Mouse (Mus musculus) mouse embryonic stem cell (cell line): ENCODE results near the gene Stau1.

Experiments used
- in situ Hi-C, 2 experiments: fragments of 300-500 bp; cut with MboI; formaldehyde crosslinking; loops; 1 replicate in 1 of 2; 3 replicates in 1 of 2; pipeline ENCODE4 v1.14.3; 2019 to 2020; ENCODE audit warnings: low sequenced_read_pairs in 2 of 2, low pct_unique_long_range_greater_than_20kb in 1 of 2, mixed read lengths in 1 of 2; ENCODE audit not compliant: unreplicated experiment in 1 of 2

Gene Stau1

DNA sequence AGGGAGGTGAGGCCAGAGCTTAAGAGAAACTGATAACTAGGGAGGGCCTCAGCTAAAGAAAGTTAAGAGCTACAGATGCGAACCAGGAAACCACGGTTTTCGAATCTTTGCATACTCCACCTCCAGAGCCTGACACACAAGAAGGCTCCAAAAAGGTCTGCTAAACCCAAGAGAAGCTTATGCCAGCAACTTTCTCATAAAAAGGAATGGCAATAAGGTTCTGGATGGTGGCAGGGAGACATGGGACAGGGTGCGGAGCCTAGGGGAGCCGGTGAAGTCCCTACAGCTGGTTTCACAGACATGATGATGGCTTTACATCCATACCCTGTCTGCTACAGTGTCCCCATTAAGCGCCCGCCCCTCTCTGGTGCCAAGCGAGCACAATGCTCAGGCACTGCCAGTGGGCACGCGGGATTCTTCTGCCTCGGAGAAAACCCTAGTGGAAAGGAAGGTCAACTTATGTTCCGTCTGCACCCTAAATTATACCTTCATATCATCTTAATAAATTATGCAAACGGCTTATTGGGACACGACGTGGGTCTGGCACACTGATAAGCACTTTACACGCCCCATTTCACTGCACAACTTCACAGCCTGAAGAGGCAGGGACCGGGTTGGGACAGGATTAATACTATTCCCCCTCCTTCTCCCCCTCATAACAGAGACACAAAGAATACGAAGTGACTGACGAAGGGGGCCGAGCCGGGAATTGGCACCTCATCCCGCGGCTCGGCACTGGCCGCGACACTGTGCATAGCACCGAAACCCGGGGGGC is 891 bp downstream of the Stau1 start:
- in situ Hi-C loops = no loop called here

GRCm38 (mm10) chr2:166991945-166992344 is 4.2 kb downstream of the Stau1 start:
- in situ Hi-C loops = no loop called here

GRCm38 (mm10) chr2:166990861-166991260 is 5.2 kb downstream of the Stau1 start:
- in situ Hi-C loops = no loop called here

DNA sequence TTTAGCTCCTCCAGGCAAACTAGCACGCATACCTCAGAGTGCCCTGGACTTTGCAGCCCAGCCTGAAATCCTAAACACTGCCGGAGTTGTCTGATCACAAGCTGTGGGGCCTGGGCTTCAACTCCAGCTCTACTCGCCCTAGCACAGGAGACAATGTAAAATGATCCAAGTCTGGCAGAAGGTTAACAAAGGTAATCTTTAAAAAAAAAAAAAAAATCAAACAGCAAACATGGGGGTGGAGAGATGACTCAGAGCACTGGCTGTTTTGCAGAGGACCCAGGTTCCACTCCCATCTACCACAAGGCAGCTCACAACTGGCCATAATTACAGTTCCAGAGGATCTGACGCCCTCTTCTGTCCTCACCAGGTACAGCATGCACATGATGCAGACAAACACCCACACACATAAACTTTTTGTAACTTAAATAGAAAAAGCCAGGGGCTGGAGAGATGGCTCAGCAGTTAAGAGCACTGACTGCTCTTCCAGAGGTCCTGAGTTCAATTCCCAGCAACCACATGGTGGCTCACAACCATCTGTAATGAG is 12.7 kb downstream of the Stau1 start:
- in situ Hi-C loops = no loop called here

GRCm38 (mm10) chr2:166980161-166980560 is 15.9 kb downstream of the Stau1 start:
- in situ Hi-C loops = no loop called here

DNA sequence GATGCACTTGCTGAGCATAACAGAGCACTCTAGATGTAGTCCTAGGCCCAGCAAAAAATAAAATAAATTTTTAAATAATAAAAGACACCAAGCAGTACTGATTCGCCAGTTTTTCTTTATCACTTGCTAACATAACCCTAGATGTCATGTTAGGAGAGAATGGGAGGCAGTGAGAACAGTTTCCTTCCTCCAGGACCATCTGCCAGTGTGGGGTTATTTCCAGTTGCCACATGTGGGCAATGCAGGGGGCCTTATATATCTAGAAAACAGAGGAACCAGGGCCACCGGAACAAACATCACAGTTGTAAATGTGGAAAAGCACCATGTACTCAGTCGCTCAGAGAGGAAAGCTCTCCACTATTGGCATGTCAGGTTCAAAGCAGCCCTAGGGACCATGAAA is 18.6 kb downstream of the Stau1 start:
- in situ Hi-C loops = no loop called here

DNA sequence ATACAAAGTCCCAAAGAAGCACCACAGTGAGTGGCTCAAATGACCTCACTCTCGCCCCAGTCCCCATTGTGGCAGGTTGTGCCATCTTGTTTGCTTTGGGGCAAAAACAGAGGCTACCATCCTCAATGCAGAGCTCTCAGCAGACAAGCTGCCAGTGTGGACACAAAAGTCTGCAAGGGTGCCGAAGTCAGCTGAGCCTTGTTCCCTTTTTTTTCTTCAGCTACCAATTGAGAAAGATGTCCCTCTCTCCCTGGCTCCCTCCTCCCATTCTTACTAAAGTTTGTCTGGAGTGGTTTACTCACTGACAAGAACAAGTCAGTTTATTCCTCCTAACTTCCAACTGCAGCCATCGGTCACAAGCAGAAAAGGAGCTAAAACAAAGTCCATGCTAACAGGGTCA is 19.7 kb downstream of the Stau1 start:
- in situ Hi-C loops = no loop called here

DNA sequence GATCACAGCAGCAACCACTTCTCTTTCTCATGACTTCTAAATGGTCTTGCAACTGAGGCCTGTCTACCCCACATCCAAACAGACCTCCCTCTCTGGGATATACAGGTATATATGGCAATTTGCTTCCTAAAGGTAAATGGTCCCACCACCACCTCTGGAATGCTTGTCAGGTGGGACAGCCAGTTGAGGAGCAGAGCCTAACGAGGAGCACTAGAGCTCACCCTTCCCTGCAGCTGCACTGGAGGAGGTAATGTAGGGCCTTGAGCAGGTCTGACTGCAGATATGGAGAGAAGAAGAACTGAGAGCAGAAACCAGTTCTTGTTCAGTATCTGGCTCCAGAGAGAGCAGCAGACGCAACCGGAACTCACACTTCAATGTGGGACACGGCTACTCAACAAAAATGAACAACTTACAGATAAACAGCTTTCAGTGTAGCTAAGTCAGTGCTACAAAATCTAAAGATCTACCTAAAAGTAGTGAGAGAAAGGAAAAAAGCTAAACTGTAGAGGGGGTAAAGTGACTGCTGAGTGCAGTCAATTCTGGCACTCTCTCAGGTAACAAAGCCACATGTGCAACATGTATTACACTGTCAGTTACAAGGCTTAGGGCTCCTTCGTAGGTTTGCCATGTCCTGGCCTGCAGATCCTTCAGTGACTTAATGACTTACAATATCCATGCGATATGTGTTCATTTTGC is 21.8 kb downstream of the Stau1 start:
- in situ Hi-C loops = no loop called here

- in situ Hi-C loops = no loop called here
Observed at GRCm38 (mm10) chr2:166973153-166973552, 22.9 kb downstream of the Stau1 start.

- in situ Hi-C loops = no loop called here
Observed at GRCm38 (mm10) chr2:166964773-166965172, 31.3 kb downstream of the Stau1 start.

DNA sequence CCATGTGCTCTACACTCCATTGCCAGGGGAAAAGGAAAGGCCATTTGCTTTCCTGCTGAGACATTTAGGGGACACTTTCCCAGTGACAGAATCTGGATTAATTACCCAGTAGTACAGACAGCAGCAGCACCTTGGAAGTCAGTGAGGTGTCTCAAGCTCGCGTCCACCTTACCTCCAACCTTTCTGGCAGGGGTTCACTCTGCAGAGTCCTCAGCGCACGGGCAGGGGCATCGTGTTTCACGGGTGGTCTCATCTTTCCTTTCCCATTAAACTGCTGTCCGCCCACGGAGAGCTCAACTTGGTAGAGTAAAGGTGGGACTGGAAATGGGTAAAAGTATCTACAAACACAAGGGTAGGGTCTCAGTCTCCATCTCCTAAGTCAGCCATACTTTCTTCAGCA is 32.8 kb downstream of the Stau1 start:
- in situ Hi-C loops = no loop called here

- in situ Hi-C loops = no loop called here
Observed at GRCm38 (mm10) chr2:166960648-166961330, 35.3 kb downstream of the Stau1 start.

- in situ Hi-C loops = no loop called here
Observed at GRCm38 (mm10) chr2:166956805-166957204, 39.3 kb downstream of the Stau1 start.

- in situ Hi-C loops = no loop called here
Observed at GRCm38 (mm10) chr2:166952151-166952550, 43.9 kb downstream of the Stau1 start.

- in situ Hi-C loops = no loop called here
Observed at GRCm38 (mm10) chr2:166950853-166951648, 45.0 kb downstream of the Stau1 start.

GRCm38 (mm10) chr2:166948936-166949335 is 47.2 kb downstream of the Stau1 start:
- in situ Hi-C loops = no loop called here

GRCm38 (mm10) chr2:166948246-166948645 is 47.9 kb downstream of the Stau1 start:
- in situ Hi-C loops = no loop called here

DNA sequence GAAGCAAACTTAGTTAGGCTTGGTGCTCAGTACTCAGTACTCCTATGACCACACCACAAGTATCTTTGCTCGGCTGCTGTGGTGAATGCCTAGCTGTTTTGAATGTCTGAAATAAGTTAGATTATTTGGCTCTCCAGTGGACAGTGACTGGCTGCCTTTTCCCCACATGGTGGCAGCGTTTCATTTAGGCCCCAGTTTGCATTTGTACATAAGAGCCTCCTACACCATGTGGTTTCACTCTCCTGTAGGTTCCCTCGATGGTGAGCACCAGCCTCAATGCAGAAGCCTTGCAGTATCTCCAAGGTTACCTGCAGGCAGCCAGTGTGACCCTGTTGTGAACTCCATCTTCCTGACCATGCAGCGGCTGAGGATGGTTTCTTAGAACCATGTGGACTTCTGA is 50.6 kb downstream of the Stau1 start:
- in situ Hi-C loops = no loop called here

DNA sequence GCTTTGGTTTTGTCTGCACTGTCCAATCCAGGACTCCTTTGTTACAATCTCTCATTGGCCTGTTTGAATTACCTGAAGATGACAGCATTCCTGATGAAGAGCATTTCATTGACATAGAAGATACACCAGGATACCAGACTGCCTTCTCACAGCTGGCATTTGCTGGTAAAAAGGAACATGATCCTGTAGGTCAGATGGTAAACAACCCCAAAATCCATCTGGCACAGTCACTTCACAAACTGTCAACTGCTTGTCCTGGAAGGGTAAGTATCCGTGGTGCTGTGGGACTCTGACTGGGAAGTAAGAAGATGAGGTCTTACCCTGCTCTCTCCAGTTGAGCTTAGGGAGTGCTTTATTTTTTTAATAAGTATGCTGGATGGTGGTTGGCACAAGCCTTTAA is 51.8 kb downstream of the Stau1 start:
- in situ Hi-C loops = no loop called here
